Mouse (Mus musculus): ENCODE data around the gene Grifin. TPM values are rescaled to one million over a fixed set of nuclear protein-coding genes. Genes with fewer than 3 reads are reported as not detected.

The Grifin gene
- polyA plus RNA-seq (2015; fragmentation: Nextera tagmentation; extraction: Ambion mirVana): 0.27 TPM in 1 of 2 replicates, not detected in the other

GRCm38 (mm10) chr5:140564896-140565295, at the start of gene Grifin:
Grifin (minus strand) TSS chr5:140565071.
- ATAC-seq (ENCODE audit: low FRiP score, low TSS enrichment): no peak
- WGBS: 84% methylated on average over 4 of the region's 4 CpGs
- Histone ChIP-seq H3K4me2 (replicated peaks; ENCODE audit: low read depth, low read length) (no peak within 1 kb of the TSS), H3K9me3 (ENCODE audit: low read length) (no peaks in the 10 kb centered on the region), H3K27me3 (ENCODE audit: insufficient read depth, low read length) (no peaks in the 10 kb centered on the region), H3K4me3 (ENCODE audit: low read length) (no peak within 1 kb of the TSS), H3K4me1 (ENCODE audit: insufficient read depth, low read length) (peaks cover 28% of the 10 kb centered on the region), H3K36me3 (ENCODE audit: insufficient read depth, low read length) (no peaks in the 10 kb centered on the region), H3K27ac (ENCODE audit: low read length) (peak within 1 kb of the TSS; percentile 68; the same call in 1 of the 2 replicates), H3K9ac (replicated peaks; ENCODE audit: low read length) (no peak within 1 kb of the TSS)

- no peak overlapping the region for H3K4me3 ChIP-seq (ENCODE audit: low read length)
- H3K9me3 ChIP-seq (ENCODE audit: low read length): no peaks in the 10 kb centered on the region
- H3K4me2 ChIP-seq (replicated peaks; ENCODE audit: low read depth, low read length): no peak overlapping the region
- WGBS: 93% methylated on average over 10 of the region's 10 CpGs
- H3K27ac ChIP-seq (ENCODE audit: low read length): no peak overlapping the region
- H3K36me3 ChIP-seq (ENCODE audit: insufficient read depth, low read length): peaks cover 20% of the 10 kb centered on the region
- H3K9ac ChIP-seq (replicated peaks; ENCODE audit: low read length): no peak overlapping the region
- H3K27me3 ChIP-seq (ENCODE audit: insufficient read depth, low read length): no peaks in the 10 kb centered on the region
- no peak for ATAC-seq (ENCODE audit: low FRiP score, low TSS enrichment)
- H3K4me1 ChIP-seq (ENCODE audit: insufficient read depth, low read length): peaks cover 36% of the 10 kb centered on the region
Observed at GRCm38 (mm10) chr5:140614141-140614540, 49.3 kb upstream of the Grifin start.

GRCm38 (mm10) chr5:140612191-140612590, 47.3 kb upstream of the Grifin start:
- no peaks in the 10 kb centered on the region for H3K9me3 ChIP-seq (ENCODE audit: low read length)
- peaks cover 46% of the 10 kb centered on the region for H3K4me1 ChIP-seq (ENCODE audit: insufficient read depth, low read length)
- no peak for ATAC-seq (ENCODE audit: low FRiP score, low TSS enrichment)
- peak overlapping the region; percentile 96; the same call in 1 of the 2 replicates for H3K27ac ChIP-seq (ENCODE audit: low read length)
- H3K4me3 ChIP-seq (ENCODE audit: low read length): peak overlapping the region; percentile 75; the same call in 1 of the 2 replicates
- 66% methylated on average over 18 of the region's 18 CpGs for WGBS
- H3K27me3 ChIP-seq (ENCODE audit: insufficient read depth, low read length): no peaks in the 10 kb centered on the region
- peak overlapping the region; percentile 84 for H3K4me2 ChIP-seq (replicated peaks; ENCODE audit: low read depth, low read length)
- H3K36me3 ChIP-seq (ENCODE audit: insufficient read depth, low read length): peaks cover 20% of the 10 kb centered on the region
- H3K9ac ChIP-seq (replicated peaks; ENCODE audit: low read length): peak overlapping the region; percentile 86

DNA sequence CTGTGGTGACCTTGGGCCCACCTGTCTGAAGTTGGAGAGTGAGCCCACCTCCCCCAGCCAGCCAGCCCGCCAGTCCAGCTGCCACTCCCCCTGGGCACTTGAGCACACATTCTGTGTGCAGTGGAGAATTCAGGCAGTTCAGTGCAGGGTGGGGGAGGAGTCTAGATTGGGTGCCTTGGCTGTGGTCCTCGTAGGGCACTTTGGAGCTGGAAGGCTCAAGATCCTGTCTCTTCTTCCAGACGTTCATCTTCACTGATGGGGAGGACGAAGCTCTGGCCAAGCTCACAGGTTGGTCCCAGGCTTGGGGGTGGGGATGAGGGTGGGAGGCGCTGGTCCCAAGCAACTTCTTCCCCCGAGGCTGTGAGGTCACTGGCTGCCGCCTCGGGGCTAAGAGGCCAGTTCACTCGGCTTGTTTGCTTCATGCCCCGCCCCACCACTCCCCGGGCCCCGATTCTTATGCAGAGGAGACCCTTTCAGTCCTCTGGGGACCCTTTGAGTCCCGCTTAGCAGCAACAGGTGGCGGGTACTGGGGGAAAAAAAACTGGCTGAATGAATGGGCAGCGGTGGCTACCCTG, 46.8 kb upstream of the Grifin start:
- no peaks in the 10 kb centered on the region for H3K9me3 ChIP-seq (ENCODE audit: low read length)
- peak overlapping the region; percentile 75 for H3K4me3 ChIP-seq (ENCODE audit: low read length)
- H3K27ac ChIP-seq (ENCODE audit: low read length): peak overlapping the region; percentile 96
- peaks cover 20% of the 10 kb centered on the region for H3K36me3 ChIP-seq (ENCODE audit: insufficient read depth, low read length)
- H3K9ac ChIP-seq (replicated peaks; ENCODE audit: low read length): peak overlapping the region; percentile 86
- H3K27me3 ChIP-seq (ENCODE audit: insufficient read depth, low read length): no peaks in the 10 kb centered on the region
- ATAC-seq (ENCODE audit: low FRiP score, low TSS enrichment): no peak
- H3K4me1 ChIP-seq (ENCODE audit: insufficient read depth, low read length): peaks cover 49% of the 10 kb centered on the region
- WGBS: 23% methylated on average over 15 of the region's 15 CpGs
- H3K4me2 ChIP-seq (replicated peaks; ENCODE audit: low read depth, low read length): peak overlapping the region; percentile 84

DNA sequence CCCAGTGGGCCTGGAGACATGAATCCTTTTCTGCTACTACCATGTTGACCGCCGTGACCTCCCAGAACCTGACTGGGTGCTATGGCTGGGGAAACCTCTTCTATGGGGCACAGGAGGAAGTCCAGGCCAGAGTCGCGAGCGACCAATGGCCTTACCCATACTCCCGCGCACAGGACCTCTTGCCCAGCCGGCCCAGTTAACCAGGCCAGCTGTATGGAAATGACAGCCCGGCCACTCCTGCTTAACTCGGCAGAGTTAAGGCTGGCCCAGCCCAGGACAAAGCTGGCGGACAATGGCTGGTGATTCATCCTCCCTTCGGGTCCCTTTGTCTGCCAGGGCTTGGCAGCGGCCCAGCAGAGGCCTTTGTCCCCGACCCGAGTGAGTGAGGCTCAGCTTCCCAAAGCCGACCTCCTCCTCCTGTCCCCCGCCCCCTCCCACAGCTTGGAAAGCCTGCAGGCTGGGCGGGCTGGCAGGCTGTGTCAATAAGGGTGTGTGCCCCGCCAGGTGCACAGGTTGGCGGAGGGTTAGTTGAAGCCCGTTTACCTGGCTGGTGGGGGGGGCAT, 46.2 kb upstream of the Grifin start:
- H3K27ac ChIP-seq (ENCODE audit: low read length): peak overlapping the region; percentile 96
- peak overlapping the region; percentile 75 for H3K4me3 ChIP-seq (ENCODE audit: low read length)
- 7% methylated on average over 21 of the region's 21 CpGs for WGBS

DNA sequence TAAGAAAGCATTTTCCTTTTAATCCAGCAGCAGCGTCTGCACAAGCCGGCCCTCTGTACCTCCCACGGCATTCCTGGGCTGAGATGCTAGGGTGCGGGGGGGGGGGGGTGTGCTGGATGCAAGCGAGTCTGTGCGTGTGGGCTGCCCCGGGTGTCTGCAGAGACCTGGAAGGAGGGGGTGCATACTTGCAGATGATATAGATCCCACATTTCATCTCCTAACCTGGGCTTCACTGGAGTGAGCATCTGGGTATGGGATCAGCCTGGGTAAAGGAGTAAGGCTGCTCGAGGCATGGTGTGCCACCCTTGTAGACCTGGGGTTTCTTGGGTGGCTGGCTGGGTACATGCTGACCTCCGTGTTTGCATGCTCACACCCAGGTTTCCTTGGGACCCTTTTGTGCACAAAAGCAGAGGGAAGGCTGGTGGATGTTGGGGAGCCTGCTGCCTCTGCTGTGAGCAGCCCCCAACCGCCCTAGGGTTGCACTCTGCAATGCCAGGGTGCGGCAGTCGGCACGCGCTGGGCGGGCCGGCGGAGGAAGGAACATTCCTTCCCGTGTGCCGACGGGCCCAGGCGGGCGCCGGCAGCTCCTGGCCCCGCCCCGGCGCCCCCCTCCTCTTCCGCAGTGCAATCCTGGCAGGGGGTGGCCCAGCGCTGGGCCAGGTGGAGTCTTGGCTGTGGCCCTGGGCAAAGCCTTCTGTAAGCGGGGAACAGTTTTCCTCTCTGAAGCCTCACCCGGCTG, 45.6 kb upstream of the Grifin start:
- Histone ChIP-seq H3K9me3 (ENCODE audit: low read length) (no peaks in the 10 kb centered on the region), H3K4me1 (ENCODE audit: insufficient read depth, low read length) (peaks cover 61% of the 10 kb centered on the region), H3K4me3 (ENCODE audit: low read length) (peak overlapping the region; percentile 75), H3K36me3 (ENCODE audit: insufficient read depth, low read length) (peaks cover 20% of the 10 kb centered on the region), H3K27ac (ENCODE audit: low read length) (peak overlapping the region; percentile 96), H3K4me2 (replicated peaks; ENCODE audit: low read depth, low read length) (peak overlapping the region; percentile 84), H3K27me3 (ENCODE audit: insufficient read depth, low read length) (no peaks in the 10 kb centered on the region), H3K9ac (replicated peaks; ENCODE audit: low read length) (peak overlapping the region; percentile 86)
- ATAC-seq (ENCODE audit: low FRiP score, low TSS enrichment): peak; percentile 43
- WGBS: 3% methylated on average over 30 of the region's 30 CpGs

More for the DNA sequence above, 46.2 kb upstream of the Grifin start:
- peak; percentile 37 for ATAC-seq (ENCODE audit: low FRiP score, low TSS enrichment)
- H3K4me2 ChIP-seq (replicated peaks; ENCODE audit: low read depth, low read length): peak overlapping the region; percentile 84
- peak overlapping the region; percentile 86 for H3K9ac ChIP-seq (replicated peaks; ENCODE audit: low read length)
- no peaks in the 10 kb centered on the region for H3K27me3 ChIP-seq (ENCODE audit: insufficient read depth, low read length)
- H3K36me3 ChIP-seq (ENCODE audit: insufficient read depth, low read length): peaks cover 20% of the 10 kb centered on the region
- peaks cover 55% of the 10 kb centered on the region for H3K4me1 ChIP-seq (ENCODE audit: insufficient read depth, low read length)
- no peaks in the 10 kb centered on the region for H3K9me3 ChIP-seq (ENCODE audit: low read length)

DNA sequence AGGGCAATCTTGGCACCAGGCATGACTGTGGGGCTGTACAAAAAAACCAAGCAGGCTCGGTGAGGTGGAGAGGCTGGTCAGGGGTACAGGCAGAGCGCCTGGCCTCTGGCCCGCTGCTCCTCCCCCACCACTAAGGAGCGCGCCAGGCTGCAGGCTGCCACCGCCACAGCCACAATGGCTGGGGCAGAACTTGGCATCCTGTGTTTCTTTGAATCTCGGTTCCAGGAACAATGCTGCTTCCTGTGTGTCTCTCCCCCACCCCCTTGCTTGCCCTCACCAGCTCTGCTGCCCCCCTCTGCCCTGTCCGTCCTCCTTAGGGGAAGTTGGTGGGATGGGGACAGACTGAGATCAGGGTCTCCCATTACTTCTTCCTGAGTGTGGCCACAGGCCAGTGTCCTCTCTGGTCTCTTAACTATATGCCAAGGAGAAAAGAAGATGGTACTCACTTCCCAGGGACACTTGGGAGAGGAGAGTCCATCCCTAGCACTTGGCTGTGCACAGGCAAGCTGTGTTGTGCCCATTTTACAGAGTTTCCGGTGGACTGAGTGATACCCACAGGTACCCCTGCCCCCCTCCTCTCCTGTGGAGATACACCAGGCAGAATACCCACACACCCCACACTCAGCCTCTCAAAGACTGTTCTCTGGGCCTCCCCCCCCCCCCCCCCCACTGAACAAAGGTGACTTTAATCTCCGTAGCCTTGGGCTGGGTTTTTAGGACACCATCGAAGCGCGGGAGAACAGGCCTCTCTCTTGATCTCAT, 44.8 kb upstream of the Grifin start:
- Histone ChIP-seq H3K4me1 (ENCODE audit: insufficient read depth, low read length) (peaks cover 68% of the 10 kb centered on the region), H3K9ac (replicated peaks; ENCODE audit: low read length) (peak overlapping the region; percentile 86), H3K4me2 (replicated peaks; ENCODE audit: low read depth, low read length) (peak overlapping the region; percentile 84), H3K27ac (ENCODE audit: low read length) (peak overlapping the region; percentile 96), H3K9me3 (ENCODE audit: low read length) (no peaks in the 10 kb centered on the region), H3K4me3 (ENCODE audit: low read length) (peak overlapping the region; percentile 75), H3K36me3 (ENCODE audit: insufficient read depth, low read length) (peaks cover 20% of the 10 kb centered on the region), H3K27me3 (ENCODE audit: insufficient read depth, low read length) (no peaks in the 10 kb centered on the region)
- no peak for ATAC-seq (ENCODE audit: low FRiP score, low TSS enrichment)
- 15% methylated on average over 13 of the region's 13 CpGs for WGBS

GRCm38 (mm10) chr5:140608634-140609015, 43.8 kb upstream of the Grifin start:
- ATAC-seq (ENCODE audit: low FRiP score, low TSS enrichment): no peak
- peak overlapping the region; percentile 96; the same call in 1 of the 2 replicates for H3K27ac ChIP-seq (ENCODE audit: low read length)
- H3K4me1 ChIP-seq (ENCODE audit: insufficient read depth, low read length): peaks cover 75% of the 10 kb centered on the region
- WGBS: 4% methylated on average over 16 of the region's 16 CpGs
- H3K4me2 ChIP-seq (replicated peaks; ENCODE audit: low read depth, low read length): peak overlapping the region; percentile 84
- peak overlapping the region; percentile 86 for H3K9ac ChIP-seq (replicated peaks; ENCODE audit: low read length)
- H3K36me3 ChIP-seq (ENCODE audit: insufficient read depth, low read length): peaks cover 16% of the 10 kb centered on the region
- H3K9me3 ChIP-seq (ENCODE audit: low read length): no peaks in the 10 kb centered on the region
- H3K27me3 ChIP-seq (ENCODE audit: insufficient read depth, low read length): no peaks in the 10 kb centered on the region
- peak overlapping the region; percentile 75 for H3K4me3 ChIP-seq (ENCODE audit: low read length)

DNA sequence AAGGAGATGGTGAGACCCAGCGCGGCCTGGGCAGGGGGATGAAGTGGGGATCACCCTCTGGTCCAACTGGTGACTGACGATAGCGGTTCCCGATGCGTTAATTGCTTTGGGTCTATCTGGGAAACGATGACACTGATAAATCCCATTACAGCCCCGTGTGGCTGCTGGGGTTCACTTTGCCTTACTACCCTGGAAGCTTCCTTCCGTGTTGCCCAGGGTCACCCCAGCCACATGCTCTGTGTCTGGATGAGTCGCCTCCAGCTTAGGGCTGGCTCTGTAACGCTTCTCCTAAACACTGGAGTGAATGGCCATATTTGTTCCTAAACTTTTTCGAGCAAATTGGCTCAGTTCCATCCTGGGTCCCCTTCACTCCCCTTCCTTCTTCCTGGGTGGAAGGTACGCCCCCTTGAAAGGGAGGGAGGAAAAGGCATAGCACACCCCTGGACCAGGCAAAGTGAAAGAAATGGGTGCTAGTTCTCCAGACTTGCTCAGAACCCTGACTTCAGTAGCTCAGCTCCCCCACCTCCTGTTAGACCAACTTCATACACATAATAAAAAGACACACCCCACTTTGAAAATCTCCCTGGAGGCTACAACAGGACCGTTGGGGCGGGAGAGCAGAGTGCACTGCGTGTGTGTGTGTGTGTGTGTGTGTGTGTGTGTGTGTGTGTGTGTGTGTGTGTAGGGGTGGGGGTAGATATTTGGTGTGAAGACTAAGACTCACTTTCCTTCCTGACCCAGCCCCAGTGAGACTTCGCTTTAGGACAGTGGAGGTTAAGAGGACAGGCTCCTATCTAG, 43.2 kb upstream of the Grifin start:
- H3K9me3 ChIP-seq (ENCODE audit: low read length): no peaks in the 10 kb centered on the region
- H3K4me1 ChIP-seq (ENCODE audit: insufficient read depth, low read length): peaks cover 75% of the 10 kb centered on the region
- peaks cover 10% of the 10 kb centered on the region for H3K36me3 ChIP-seq (ENCODE audit: insufficient read depth, low read length)
- H3K4me3 ChIP-seq (ENCODE audit: low read length): peak overlapping the region; percentile 75
- no peaks in the 10 kb centered on the region for H3K27me3 ChIP-seq (ENCODE audit: insufficient read depth, low read length)
- ATAC-seq (ENCODE audit: low FRiP score, low TSS enrichment): no peak
- H3K27ac ChIP-seq (ENCODE audit: low read length): peak overlapping the region; percentile 96
- WGBS: 0% methylated on average over 17 of the region's 17 CpGs
- H3K9ac ChIP-seq (replicated peaks; ENCODE audit: low read length): peak overlapping the region; percentile 86
- peak overlapping the region; percentile 84 for H3K4me2 ChIP-seq (replicated peaks; ENCODE audit: low read depth, low read length)
